Mouse (Mus musculus) limb, embryonic 15.5 days (tissue): Measurements from ENCODE around the gene Sgsm3. TPM values are rescaled to one million over a fixed set of nuclear protein-coding genes. Genes with fewer than 3 reads are reported as not detected.
A peak's percentile ranks its signal among the peaks of the same experiment; 100 is the strongest.

Experiments used
- ATAC-seq: fragments of 200-750 bp; cut with Nextera tagmentation; 2 replicates; pipeline ENCODE4 v1.8.0; 2017; ENCODE audit warnings: low read depth, moderate TSS enrichment; ENCODE audit not compliant: insufficient number of reproducible peaks, low FRiP score, low TSS enrichment
- H3K27ac ChIP-seq: fragments of 300-500 bp; sonication (generic); 2 replicates; pipeline ENCODE4 v1.5.1; 2015; ENCODE audit warnings: moderate library complexity, mild to moderate bottlenecking, inconsistent platforms
- H3K27me3 ChIP-seq: fragments of 300-500 bp; sonication (generic); 2 replicates; pipeline ENCODE4 v1.6.1; 2015; ENCODE audit warnings: inconsistent platforms
- H3K36me3 ChIP-seq: fragments of 300-500 bp; sonication (generic); 2 replicates; pipeline ENCODE4 v1.6.1; 2015; ENCODE audit warnings: inconsistent platforms
- H3K4me1 ChIP-seq: fragments of 300-500 bp; sonication (generic); 2 replicates; pipeline ENCODE4 v1.6.1; 2015; ENCODE audit warnings: inconsistent platforms
- H3K4me2 ChIP-seq: fragments of 300-500 bp; sonication (generic); 2 replicates; pipeline ENCODE4 v1.6.1; 2015; ENCODE audit warnings: mild to moderate bottlenecking, inconsistent platforms
- H3K4me3 ChIP-seq: fragments of 300-500 bp; sonication (generic); 2 replicates; pipeline ENCODE4 v1.5.1; 2015; ENCODE audit warnings: mild to moderate bottlenecking, inconsistent platforms
- H3K9ac ChIP-seq: fragments of 300-500 bp; sonication (generic); 2 replicates; pipeline ENCODE4 v1.6.1; 2015; ENCODE audit warnings: inconsistent platforms
- H3K9me3 ChIP-seq: fragments of 300-500 bp; sonication (generic); 2 replicates; pipeline ENCODE4 v1.6.1; 2016; ENCODE audit warnings: inconsistent platforms
- WGBS: fragments of 180-500 bp; shearing (Covaris S2); methylation state at CpG from one replicate; pipeline ENCODE4 v1.1.7; 2015; 5-methylcytosine and 5-hydroxymethylcytosine counted together
- polyA plus RNA-seq: library from polyadenylated mRNA; unstranded; fragments of >200 nt; fragmentation: Nextera tagmentation; extraction: Ambion mirVana; gene quantifications from 2 replicates; pipeline ENCODE4 v1.2.1, GENCODE M21; 2015

Sgsm3 gene
- polyA plus RNA-seq, 1 experiment from 2014 or later = 26.0 TPM

- H3K9ac ChIP-seq = no peak overlapping the region
- H3K27ac ChIP-seq = no peak overlapping the region
- ATAC-seq = no peak
- peaks cover 91% of the 10 kb centered on the region for H3K36me3 ChIP-seq
- H3K27me3 ChIP-seq = no peaks in the 10 kb centered on the region
- no peaks in the 10 kb centered on the region for H3K9me3 ChIP-seq
- H3K4me2 ChIP-seq = no peak overlapping the region
- 77% methylated on average over 4 of the region's 4 CpGs for WGBS
- no peak overlapping the region for H3K4me3 ChIP-seq
- no peaks in the 10 kb centered on the region for H3K4me1 ChIP-seq
These were observed 34.8 kb downstream of the Sgsm3 start for GRCm38 (mm10) chr15:81012359-81012758.

- Histone ChIP-seq H3K36me3 (peaks cover 94% of the 10 kb centered on the region), H3K27ac (no peak overlapping the region), H3K9ac (no peak overlapping the region), H3K4me2 (no peak overlapping the region), H3K9me3 (no peaks in the 10 kb centered on the region), H3K27me3 (no peaks in the 10 kb centered on the region), H3K4me1 (no peaks in the 10 kb centered on the region), H3K4me3 (no peak overlapping the region)
- ATAC-seq = no peak
- 82% methylated on average over 7 of the region's 7 CpGs for WGBS
These were observed 35.6 kb downstream of the Sgsm3 start for GRCm38 (mm10) chr15:81013186-81013585.

- Histone ChIP-seq H3K9ac (no peak overlapping the region), H3K36me3 (peaks cover 97% of the 10 kb centered on the region), H3K27me3 (no peaks in the 10 kb centered on the region), H3K4me2 (no peak overlapping the region), H3K9me3 (no peaks in the 10 kb centered on the region), H3K27ac (no peak overlapping the region), H3K4me3 (no peak overlapping the region), H3K4me1 (no peaks in the 10 kb centered on the region)
- WGBS = 77% methylated on average over 5 of the region's 5 CpGs
- no peak for ATAC-seq
These were observed 37.6 kb downstream of the Sgsm3 start for GRCm38 (mm10) chr15:81015068-81015744.

- Histone ChIP-seq H3K9ac (no peak overlapping the region), H3K27ac (no peak overlapping the region), H3K4me3 (no peak overlapping the region), H3K4me1 (no peaks in the 10 kb centered on the region), H3K36me3 (peaks cover 95% of the 10 kb centered on the region), H3K4me2 (no peak overlapping the region), H3K27me3 (no peaks in the 10 kb centered on the region), H3K9me3 (no peaks in the 10 kb centered on the region)
- 91% methylated on average over 9 of the region's 10 CpGs for WGBS
- ATAC-seq = no peak
These were observed 38.9 kb downstream of the Sgsm3 start for GRCm38 (mm10) chr15:81016488-81016887.

GRCm38 (mm10) chr15:81017308-81017707, 39.7 kb downstream of the Sgsm3 start:
- no peak for ATAC-seq
- no peaks in the 10 kb centered on the region for H3K9me3 ChIP-seq
- H3K36me3 ChIP-seq = peaks cover 96% of the 10 kb centered on the region

GRCm38 (mm10) chr15:81021377-81021776, 43.8 kb downstream of the Sgsm3 start:
- 0 out of 2 replicates have a peak, but pooled peaks have one; percentile 9 for ATAC-seq
- H3K4me3 ChIP-seq = no peak overlapping the region
- 82% methylated on average over 6 of the region's 6 CpGs for WGBS
- H3K27me3 ChIP-seq = no peaks in the 10 kb centered on the region
- no peak overlapping the region for H3K4me2 ChIP-seq
- H3K36me3 ChIP-seq = peaks cover 60% of the 10 kb centered on the region
- H3K4me1 ChIP-seq = peaks cover 4% of the 10 kb centered on the region; the same call in 1 of the 2 replicates
- no peaks in the 10 kb centered on the region for H3K9me3 ChIP-seq
- no peak overlapping the region for H3K27ac ChIP-seq
- no peak overlapping the region for H3K9ac ChIP-seq

More at GRCm38 (mm10) chr15:81017308-81017707, 39.7 kb downstream of the Sgsm3 start:
- Histone ChIP-seq H3K9ac (no peak overlapping the region), H3K27ac (no peak overlapping the region), H3K27me3 (no peaks in the 10 kb centered on the region), H3K4me2 (no peak overlapping the region), H3K4me3 (no peak overlapping the region), H3K4me1 (no peaks in the 10 kb centered on the region)
- 86% methylated on average over 7 of the region's 7 CpGs for WGBS

GRCm38 (mm10) chr15:81022437-81022836, 44.9 kb downstream of the Sgsm3 start:
- 87% methylated on average over 7 of the region's 7 CpGs for WGBS
- Histone ChIP-seq H3K9me3 (no peaks in the 10 kb centered on the region), H3K4me2 (no peak overlapping the region), H3K4me3 (no peak overlapping the region), H3K4me1 (peaks cover 7% of the 10 kb centered on the region), H3K36me3 (peaks cover 49% of the 10 kb centered on the region), H3K27ac (no peak overlapping the region), H3K9ac (no peak overlapping the region), H3K27me3 (no peaks in the 10 kb centered on the region)
- no peak for ATAC-seq

GRCm38 (mm10) chr15:81023842-81024241, 46.3 kb downstream of the Sgsm3 start:
- Histone ChIP-seq H3K9me3 (no peaks in the 10 kb centered on the region), H3K4me1 (peaks cover 12% of the 10 kb centered on the region), H3K9ac (no peak overlapping the region), H3K27me3 (no peaks in the 10 kb centered on the region), H3K36me3 (peaks cover 35% of the 10 kb centered on the region), H3K4me3 (no peak overlapping the region), H3K27ac (no peak overlapping the region), H3K4me2 (no peak overlapping the region)
- ATAC-seq = no peak
- WGBS = 89% methylated on average over 9 of the region's 9 CpGs

GRCm38 (mm10) chr15:81026901-81027300, 49.3 kb downstream of the Sgsm3 start:
- Histone ChIP-seq H3K27me3 (no peaks in the 10 kb centered on the region), H3K9ac (no peak overlapping the region), H3K4me1 (peaks cover 12% of the 10 kb centered on the region), H3K4me2 (no peak overlapping the region), H3K4me3 (no peak overlapping the region), H3K36me3 (peaks cover 6% of the 10 kb centered on the region; the same call in 1 of the 2 replicates), H3K9me3 (no peaks in the 10 kb centered on the region), H3K27ac (no peak overlapping the region)
- ATAC-seq = no peak
- WGBS = 83% methylated on average over 5 of the region's 5 CpGs

- no peaks in the 10 kb centered on the region for H3K9me3 ChIP-seq
- no peaks in the 10 kb centered on the region for H3K36me3 ChIP-seq
- WGBS = 39% methylated on average over 8 of the region's 8 CpGs
- H3K9ac ChIP-seq = no peak overlapping the region
- peak; percentile 55; the same call in 1 of the 2 replicates for ATAC-seq
- H3K4me1 ChIP-seq = peaks cover 12% of the 10 kb centered on the region
- peak overlapping the region; percentile 17; the same call in 1 of the 2 replicates for H3K27ac ChIP-seq
- H3K4me2 ChIP-seq = no peak overlapping the region
- H3K4me3 ChIP-seq = no peak overlapping the region
- H3K27me3 ChIP-seq = no peaks in the 10 kb centered on the region
These were observed 50.0 kb downstream of the Sgsm3 start for GRCm38 (mm10) chr15:81027378-81028173.

- Histone ChIP-seq H3K27ac (no peak overlapping the region), H3K9ac (no peak overlapping the region), H3K4me3 (no peak overlapping the region), H3K4me1 (peaks cover 37% of the 10 kb centered on the region), H3K4me2 (no peak overlapping the region), H3K27me3 (no peaks in the 10 kb centered on the region), H3K9me3 (no peaks in the 10 kb centered on the region), H3K36me3 (no peaks in the 10 kb centered on the region)
- WGBS = 82% methylated on average over 10 of the region's 10 CpGs
- no peak for ATAC-seq
These were observed 53.4 kb downstream of the Sgsm3 start for GRCm38 (mm10) chr15:81030891-81031425.

- 77% methylated on average over 4 of the region's 4 CpGs for WGBS
- no peaks in the 10 kb centered on the region for H3K9me3 ChIP-seq
- H3K4me3 ChIP-seq = no peak overlapping the region
- no peak overlapping the region for H3K9ac ChIP-seq
- H3K36me3 ChIP-seq = no peaks in the 10 kb centered on the region
- ATAC-seq = no peak
- H3K27me3 ChIP-seq = no peaks in the 10 kb centered on the region
- peaks cover 36% of the 10 kb centered on the region for H3K4me1 ChIP-seq
- H3K4me2 ChIP-seq = no peak overlapping the region
- no peak overlapping the region for H3K27ac ChIP-seq
These were observed 54.0 kb downstream of the Sgsm3 start for GRCm38 (mm10) chr15:81031611-81032010.
